Mouse (Mus musculus) G1E (cell line): ENCODE measurements around the gene Cdc25b. TPM values are rescaled to one million over a fixed set of nuclear protein-coding genes. Genes with fewer than 3 reads are reported as not detected.

Experiments
- ATAC-seq: 2 replicates; pipeline ENCODE4 v1.8.0; 2016; ENCODE audit warnings: mild to moderate bottlenecking; ENCODE audit not compliant: insufficient number of reproducible peaks, poor library complexity, low FRiP score, severe bottlenecking; ENCODE audit errors: extremely low read depth
- DNase-seq: peaks from one replicate; pipeline ENCODE4 v3.0.0; 2012; ENCODE audit warnings: low spot score
- H3K27me3 ChIP-seq: 2 replicates; pipeline ENCODE4 v1.6.1; 2012; ENCODE audit warnings: mild to moderate bottlenecking, low read length, inconsistent platforms; ENCODE audit not compliant: insufficient read depth
- H3K36me3 ChIP-seq: replicated peaks from 2 replicates; pipeline ENCODE3; 2012; ENCODE audit warnings: mild to moderate bottlenecking, inconsistent platforms
- H3K4me1 ChIP-seq: 2 replicates; pipeline ENCODE4 v1.6.1; 2012; ENCODE audit warnings: low read depth, low read length, inconsistent platforms, mixed read lengths; ENCODE audit not compliant: insufficient read depth
- H3K4me3 ChIP-seq: 2 replicates; pipeline ENCODE4 v1.5.1; 2012; ENCODE audit warnings: low read depth, mild to moderate bottlenecking, inconsistent platforms, low read length, moderate library complexity, mixed read lengths
- H3K9me3 ChIP-seq: replicated peaks from 2 replicates; pipeline ENCODE4 v1.6.1; 2012; ENCODE audit warnings: inconsistent platforms
- CTCF ChIP-seq: IDR thresholded peaks from 2 replicates; pipeline ENCODE4 v1.5.1; 2012; ENCODE audit warnings: low read depth, low read length, inconsistent platforms, mixed read lengths
- GATA1 ChIP-seq: IDR thresholded peaks from 2 replicates; pipeline ENCODE4 v1.6.1; 2012; ENCODE audit warnings: borderline replicate concordance, low read length, inconsistent platforms, mixed read lengths
- GATA2 ChIP-seq: IDR thresholded peaks from 2 replicates; pipeline ENCODE4 v1.6.1; 2012; ENCODE audit warnings: low read depth, low read length, inconsistent platforms, borderline replicate concordance
- POLR2AphosphoS5 ChIP-seq: IDR thresholded peaks from 2 replicates; pipeline ENCODE4 v1.6.1; 2012; ENCODE audit warnings: low read depth, low read length, inconsistent platforms; ENCODE audit not compliant: insufficient replicate concordance
- TAL1 ChIP-seq: conservative IDR thresholded peaks from 2 replicates; pipeline ENCODE4 v1.6.1; 2012; ENCODE audit warnings: low read depth, low read length, inconsistent platforms, mixed read lengths
- polyA plus RNA-seq: library from polyadenylated mRNA; stranded (reverse); fragments of >175 nt; gene quantifications from 2 replicates; pipeline ENCODE4 v1.2.3, GENCODE M21; 2012
- total RNA-seq, 2 experiments: library from RNA; stranded (forward) in 1 of 2; stranded (reverse) in 1 of 2; fragments of 200-1000 nt in 1 of 2; fragments of >200 nt in 1 of 2; fragmentation: Nextera tagmentation in 1 of 2; gene quantifications; 2 replicates each; pipeline ENCODE4 v1.2.3; 2014 to 2017

Gene Cdc25b
- total and polyA plus RNA-seq, 3 experiments = 7.0 to 85.9 (median 14.2) TPM

DNA sequence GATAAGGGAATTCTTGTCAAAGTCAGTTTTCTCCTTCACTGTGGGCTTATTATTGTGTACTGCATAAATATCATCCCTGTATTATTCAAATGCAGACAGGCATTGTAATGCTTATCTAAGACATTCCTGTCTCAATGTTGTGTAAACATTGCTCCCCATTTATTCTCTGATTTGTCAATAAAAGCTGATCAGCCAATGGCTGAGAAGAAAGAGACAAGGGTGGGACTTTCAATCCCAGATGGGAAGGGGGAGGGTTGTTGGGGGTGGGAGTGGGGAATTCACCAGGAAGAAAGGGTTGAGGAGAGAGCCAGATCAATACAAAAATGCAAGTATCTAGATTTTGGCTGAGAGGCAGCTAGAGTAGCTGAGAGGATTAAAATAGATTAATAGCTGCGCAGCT, 17.8 kb upstream of the Cdc25b start:
- peaks cover 32% of the 10 kb centered on the region for H3K27me3 ChIP-seq
- DNase-seq (no peak), ATAC-seq (no peak)
- peaks cover 3% of the 10 kb centered on the region for H3K36me3 ChIP-seq
- TF ChIP-seq TAL1 = no peak
- TF ChIP-seq GATA2 = no peak
- no peak for TF ChIP-seq CTCF
- TF ChIP-seq POLR2AphosphoS5 = no peak
- TF ChIP-seq GATA1 = no peak
- 0 out of 2 replicates have a peak, but pooled peaks cover 4% of the 10 kb centered on the region for H3K9me3 ChIP-seq
- H3K4me1 ChIP-seq = peaks cover 7% of the 10 kb centered on the region; the same call in 1 of the 2 replicates
- no peak overlapping the region for H3K4me3 ChIP-seq

DNA sequence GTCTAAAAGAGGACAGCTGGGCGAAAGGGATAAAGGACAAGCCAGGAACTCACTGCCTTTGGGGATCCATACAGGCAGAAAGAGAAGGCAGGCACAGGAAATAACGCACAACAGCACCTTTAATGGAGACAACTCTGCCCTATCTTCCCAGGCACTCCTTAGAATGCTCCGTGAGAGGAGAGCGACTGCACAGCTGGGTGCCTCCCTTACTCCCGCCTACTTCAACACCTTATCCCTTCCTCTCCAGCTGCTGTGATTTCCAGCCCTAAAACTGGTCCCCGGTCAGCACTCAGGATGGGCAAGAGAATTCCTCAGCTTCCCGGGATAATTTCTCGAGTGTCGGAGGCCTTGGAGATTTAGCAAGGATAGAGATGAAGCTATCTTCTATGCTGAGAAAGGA, 15.8 kb upstream of the Cdc25b start:
- H3K27me3 ChIP-seq = peaks cover 26% of the 10 kb centered on the region
- DNase-seq = no peak
- peaks cover 14% of the 10 kb centered on the region for H3K4me1 ChIP-seq
- 0 out of 2 replicates have a peak, but pooled peaks cover 4% of the 10 kb centered on the region for H3K9me3 ChIP-seq
- TF ChIP-seq POLR2AphosphoS5 (no peak), TAL1 (no peak), GATA1 (no peak), GATA2 (no peak), CTCF (no peak)
- ATAC-seq = no peak
- H3K36me3 ChIP-seq = peaks cover 5% of the 10 kb centered on the region
- H3K4me3 ChIP-seq = no peak overlapping the region

DNA sequence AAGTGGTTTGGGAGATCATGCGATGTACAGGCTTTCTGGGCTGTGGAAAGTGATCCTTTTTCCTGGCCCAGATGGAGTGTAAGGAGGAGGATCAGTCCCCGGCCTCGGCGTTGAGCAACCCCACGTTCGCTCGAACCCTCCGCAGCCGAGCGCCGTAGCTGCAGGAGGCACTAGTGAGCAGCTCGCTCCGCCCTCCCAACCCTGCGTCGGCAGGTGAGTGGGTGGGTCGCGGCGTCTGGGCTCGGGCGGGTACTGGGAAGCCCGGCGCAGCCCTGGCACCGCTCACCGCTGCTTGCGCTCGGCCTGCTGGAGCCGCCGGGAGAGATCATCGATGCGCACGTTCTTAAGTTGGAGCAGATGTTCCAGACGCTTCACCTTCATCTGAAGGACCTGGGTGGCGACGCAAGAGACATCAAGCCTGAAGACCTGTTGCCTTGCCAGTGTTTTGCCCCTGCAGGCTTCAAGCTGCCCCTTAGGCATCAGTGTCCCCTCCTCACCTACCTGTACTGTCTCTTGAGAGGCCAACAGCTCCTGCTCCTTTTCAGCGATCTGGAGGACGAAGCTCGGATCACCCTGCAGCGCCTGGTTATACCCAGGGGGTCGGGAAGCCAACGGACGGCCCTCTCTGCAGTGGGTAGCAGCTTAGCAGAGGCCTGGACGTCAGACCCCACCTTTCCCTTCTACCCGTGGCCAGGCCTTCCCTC, 15.2 kb upstream of the Cdc25b start:
- TF ChIP-seq CTCF (no peak), GATA1 (no peak), POLR2AphosphoS5 (no peak), GATA2 (no peak), TAL1 (no peak)
- DNase-seq (no peak), ATAC-seq (no peak)
- Histone ChIP-seq H3K4me1 (peaks cover 17% of the 10 kb centered on the region), H3K4me3 (no peak overlapping the region), H3K9me3 (0 out of 2 replicates have a peak, but pooled peaks cover 4% of the 10 kb centered on the region), H3K27me3 (peaks cover 26% of the 10 kb centered on the region), H3K36me3 (peaks cover 10% of the 10 kb centered on the region)

GRCm38 (mm10) chr2:131172322-131172721, 14.4 kb upstream of the Cdc25b start:
- Histone ChIP-seq H3K4me1 (peaks cover 24% of the 10 kb centered on the region), H3K9me3 (0 out of 2 replicates have a peak, but pooled peaks cover under 1% of the 10 kb centered on the region), H3K4me3 (no peak overlapping the region), H3K36me3 (peaks cover 18% of the 10 kb centered on the region), H3K27me3 (peaks cover 26% of the 10 kb centered on the region)
- TF ChIP-seq TAL1 = no peak
- TF ChIP-seq GATA1 = no peak
- TF ChIP-seq CTCF = no peak
- TF ChIP-seq GATA2 = no peak
- TF ChIP-seq POLR2AphosphoS5 = no peak
- ATAC-seq = no peak
- DNase-seq = no peak

- Histone ChIP-seq H3K27me3 (peaks cover 43% of the 10 kb centered on the region), H3K36me3 (peaks cover 37% of the 10 kb centered on the region), H3K9me3 (no peaks in the 10 kb centered on the region), H3K4me1 (peaks cover 48% of the 10 kb centered on the region), H3K4me3 (peak overlapping the region; percentile 68; the same call in 1 of the 2 replicates)
- peak; percentile 79 for ATAC-seq
- DNase-seq = peak; percentile 69
- TF ChIP-seq TAL1 = no peak
- TF ChIP-seq GATA1 = no peak
- TF ChIP-seq GATA2 = no peak
- no peak for TF ChIP-seq POLR2AphosphoS5
- TF ChIP-seq CTCF = no peak
Measured at GRCm38 (mm10) chr2:131174700-131175099, 12.0 kb upstream of the Cdc25b start.

GRCm38 (mm10) chr2:131175286-131175944, 11.3 kb upstream of the Cdc25b start:
- ATAC-seq (no peak), DNase-seq (no peak)
- Histone ChIP-seq H3K9me3 (no peaks in the 10 kb centered on the region), H3K4me1 (peaks cover 52% of the 10 kb centered on the region), H3K27me3 (peaks cover 45% of the 10 kb centered on the region), H3K4me3 (no peak overlapping the region), H3K36me3 (peaks cover 37% of the 10 kb centered on the region)
- TF ChIP-seq GATA1 (no peak), GATA2 (no peak), TAL1 (no peak), CTCF (no peak), POLR2AphosphoS5 (no peak)

GRCm38 (mm10) chr2:131175945-131176309, 10.8 kb upstream of the Cdc25b start:
- Histone ChIP-seq H3K27me3 (peaks cover 40% of the 10 kb centered on the region), H3K9me3 (no peaks in the 10 kb centered on the region), H3K4me1 (peaks cover 54% of the 10 kb centered on the region), H3K4me3 (no peak overlapping the region), H3K36me3 (peaks cover 37% of the 10 kb centered on the region)
- TF ChIP-seq CTCF (no peak), GATA2 (no peak), TAL1 (no peak), POLR2AphosphoS5 (no peak), GATA1 (no peak)
- no peak for DNase-seq
- ATAC-seq = no peak
